Mouse (Mus musculus) liver, embryonic 16.5 days (tissue): ENCODE results near the gene Nol4l. TPM values are rescaled to one million over a fixed set of nuclear protein-coding genes. Genes with fewer than 3 reads are reported as not detected.

ENCODE experiments used
- ATAC-seq: fragments of 200-750 bp; cut with Nextera tagmentation; 2 replicates; pipeline ENCODE4 v1.8.0; 2017; ENCODE audit warnings: low read depth, mild to moderate bottlenecking, moderate number of reproducible peaks, moderate library complexity
- H3K27ac ChIP-seq: fragments of 300-500 bp; sonication (generic); 2 replicates; pipeline ENCODE4 v1.5.1; 2014; ENCODE audit warnings: mild to moderate bottlenecking, low read length
- H3K27me3 ChIP-seq: fragments of 300-500 bp; sonication (generic); 2 replicates; pipeline ENCODE4 v1.6.1; 2014; ENCODE audit warnings: low read depth, low read length, mixed read lengths; ENCODE audit not compliant: control insufficient read depth, insufficient read depth
- H3K36me3 ChIP-seq: fragments of 300-500 bp; sonication (generic); 2 replicates; pipeline ENCODE4 v1.6.1; 2014; ENCODE audit warnings: mild to moderate bottlenecking; ENCODE audit not compliant: control insufficient read depth, insufficient read depth
- H3K4me1 ChIP-seq: fragments of 300-500 bp; sonication (generic); 2 replicates; pipeline ENCODE4 v1.6.1; 2014; ENCODE audit warnings: low read depth, low read length, mixed read lengths; ENCODE audit not compliant: control insufficient read depth
- H3K4me2 ChIP-seq: fragments of 300-500 bp; sonication (generic); 2 replicates; pipeline ENCODE4 v1.6.1; 2014; ENCODE audit warnings: low read depth, low read length, mixed read lengths
- H3K4me3 ChIP-seq: fragments of 300-500 bp; sonication (generic); 2 replicates; pipeline ENCODE4 v1.5.1; 2014; ENCODE audit warnings: low read depth, mild to moderate bottlenecking, low read length
- H3K9ac ChIP-seq: fragments of 300-500 bp; sonication (generic); 2 replicates; pipeline ENCODE4 v1.6.1; 2014; ENCODE audit warnings: low read depth, low read length
- H3K9me3 ChIP-seq: fragments of 300-500 bp; sonication (generic); replicated peaks from 2 replicates; pipeline ENCODE4 v1.6.1; 2016; ENCODE audit warnings: low read length; ENCODE audit not compliant: control insufficient read depth
- WGBS: fragments of 180-500 bp; shearing (Covaris S2); extraction: QIAGEN DNeasy Blood & Tissue Kit; methylation state at CpG from one replicate; pipeline ENCODE4 v1.1.7; 2014; ENCODE audit not compliant: insufficient replicate concordance; 5-methylcytosine and 5-hydroxymethylcytosine counted together
- polyA plus RNA-seq: library from polyadenylated mRNA; unstranded; fragments of >200 nt; fragmentation: Nextera tagmentation; extraction: Ambion mirVana; gene quantifications from 2 replicates; pipeline ENCODE4 v1.2.1, GENCODE M21; 2015

The Nol4l gene
- polyA plus RNA-seq, 1 experiment from 2014 or later: 4.3 TPM

GRCm38 (mm10) chr2:153530948-153531347 lies 1.2 kb upstream of the Nol4l start:
- no peak for ATAC-seq
- H3K9ac ChIP-seq: no peak overlapping the region
- H3K9me3 ChIP-seq: no peaks in the 10 kb centered on the region
- peaks cover 40% of the 10 kb centered on the region for H3K4me1 ChIP-seq
- H3K36me3 ChIP-seq: no peaks in the 10 kb centered on the region
- peaks cover 16% of the 10 kb centered on the region for H3K27me3 ChIP-seq
- 34% methylated on average over 5 of the region's 5 CpGs for WGBS
- no peak overlapping the region for H3K4me2 ChIP-seq
- H3K27ac ChIP-seq: no peak overlapping the region
- H3K4me3 ChIP-seq: no peak overlapping the region

- WGBS: under 1% methylated on average over 52 of the region's 53 CpGs
- no peak for ATAC-seq
- Histone ChIP-seq H3K27ac (peak overlapping the region; percentile 89), H3K9me3 (no peaks in the 10 kb centered on the region), H3K9ac (peak overlapping the region; percentile 84), H3K4me1 (peaks cover 55% of the 10 kb centered on the region), H3K4me2 (peak overlapping the region; percentile 99), H3K4me3 (peak overlapping the region; percentile 81), H3K27me3 (peaks cover 16% of the 10 kb centered on the region), H3K36me3 (no peaks in the 10 kb centered on the region)
Measured at GRCm38 (mm10) chr2:153529365-153529781, 398 bp downstream of the Nol4l start.

GRCm38 (mm10) chr2:153528571-153529364 lies 1.0 kb downstream of the Nol4l start:
- peaks cover 16% of the 10 kb centered on the region for H3K27me3 ChIP-seq
- H3K9me3 ChIP-seq: no peaks in the 10 kb centered on the region
- peak; percentile 26 for ATAC-seq
- H3K27ac ChIP-seq: peak overlapping the region; percentile 89
- H3K36me3 ChIP-seq: no peaks in the 10 kb centered on the region
- peak overlapping the region; percentile 84 for H3K9ac ChIP-seq
- peak overlapping the region; percentile 81 for H3K4me3 ChIP-seq
- under 1% methylated on average over 32 of the region's 70 CpGs for WGBS
- peak overlapping the region; percentile 99 for H3K4me2 ChIP-seq
- H3K4me1 ChIP-seq: peaks cover 62% of the 10 kb centered on the region

- H3K9me3 ChIP-seq: no peaks in the 10 kb centered on the region
- H3K4me3 ChIP-seq: peak overlapping the region; percentile 81
- peak overlapping the region; percentile 99 for H3K4me2 ChIP-seq
- peak overlapping the region; percentile 89 for H3K27ac ChIP-seq
- 2% methylated on average over 71 of the region's 85 CpGs for WGBS
- H3K36me3 ChIP-seq: no peaks in the 10 kb centered on the region
- ATAC-seq: peak; percentile 52
- peaks cover 16% of the 10 kb centered on the region for H3K27me3 ChIP-seq
- peaks cover 71% of the 10 kb centered on the region for H3K4me1 ChIP-seq
- H3K9ac ChIP-seq: peak overlapping the region; percentile 84
Measured at GRCm38 (mm10) chr2:153527580-153528531, 1.9 kb downstream of the Nol4l start.

- 71% methylated on average over 9 of the region's 9 CpGs for WGBS
- Histone ChIP-seq H3K9ac (peak overlapping the region; percentile 84), H3K27me3 (peaks cover 16% of the 10 kb centered on the region), H3K4me2 (peak overlapping the region; percentile 99), H3K4me3 (peak overlapping the region; percentile 81), H3K9me3 (no peaks in the 10 kb centered on the region), H3K36me3 (no peaks in the 10 kb centered on the region), H3K27ac (peak overlapping the region; percentile 89), H3K4me1 (peaks cover 78% of the 10 kb centered on the region)
- ATAC-seq: no peak
Measured at GRCm38 (mm10) chr2:153526850-153527530, 2.8 kb downstream of the Nol4l start.

- peaks cover 13% of the 10 kb centered on the region for H3K27me3 ChIP-seq
- peak overlapping the region; percentile 31 for H3K4me3 ChIP-seq
- H3K27ac ChIP-seq: peak overlapping the region; percentile 89
- WGBS: 6% methylated on average over 10 of the region's 10 CpGs
- H3K4me1 ChIP-seq: peaks cover 89% of the 10 kb centered on the region
- peak overlapping the region; percentile 42 for H3K9ac ChIP-seq
- H3K9me3 ChIP-seq: no peaks in the 10 kb centered on the region
- peak overlapping the region; percentile 99 for H3K4me2 ChIP-seq
- peak; percentile 78 for ATAC-seq
- H3K36me3 ChIP-seq: no peaks in the 10 kb centered on the region
Measured at GRCm38 (mm10) chr2:153525906-153526311, 3.9 kb downstream of the Nol4l start.

- H3K4me1 ChIP-seq: peaks cover 90% of the 10 kb centered on the region
- H3K9me3 ChIP-seq: no peaks in the 10 kb centered on the region
- H3K27me3 ChIP-seq: 0 out of 2 replicates have a peak, but pooled peaks cover 2% of the 10 kb centered on the region
- WGBS: 39% methylated on average over 2 of the region's 2 CpGs
- H3K9ac ChIP-seq: peak overlapping the region; percentile 42; the same call in 1 of the 2 replicates
- no peak overlapping the region for H3K4me3 ChIP-seq
- no peaks in the 10 kb centered on the region for H3K36me3 ChIP-seq
- H3K4me2 ChIP-seq: no peak overlapping the region
- peak overlapping the region; percentile 89 for H3K27ac ChIP-seq
- no peak for ATAC-seq
Measured at GRCm38 (mm10) chr2:153524727-153525126, 5.0 kb downstream of the Nol4l start.

- H3K4me2 ChIP-seq: no peak overlapping the region
- no peak overlapping the region for H3K4me3 ChIP-seq
- ATAC-seq: no peak
- H3K36me3 ChIP-seq: no peaks in the 10 kb centered on the region
- no peak overlapping the region; the same call in 1 of the 2 replicates for H3K27ac ChIP-seq
- 71% methylated on average over 12 of the region's 12 CpGs for WGBS
- no peak overlapping the region for H3K9ac ChIP-seq
- no peaks in the 10 kb centered on the region for H3K9me3 ChIP-seq
- H3K27me3 ChIP-seq: no peaks in the 10 kb centered on the region
- H3K4me1 ChIP-seq: peaks cover 92% of the 10 kb centered on the region
Measured at GRCm38 (mm10) chr2:153523656-153524055, 6.1 kb downstream of the Nol4l start.
